Mouse (Mus musculus): Measurements from ENCODE around the gene Plpp2.

GRCm38 (mm10) chr10:79534426-79534825 is 830 bp upstream of the Plpp2 start:
- TF ChIP-seq CTCF (IDR thresholded peaks at IDR 0.05; ENCODE audit: low read depth) (no peak), EP300 (IDR thresholded peaks at IDR 0.05; ENCODE audit: low read depth) (no peak)
